Mouse (Mus musculus): ENCODE data around the gene Capn5.
A peak's percentile ranks its signal among the peaks of the same experiment; 100 is the strongest.

Gene Capn5

GRCm38 (mm10) chr7:98148721-98149407, 29.2 kb downstream of the Capn5 start:
- no peak for DNase-seq

GRCm38 (mm10) chr7:98147766-98148165, 30.3 kb downstream of the Capn5 start:
- DNase-seq = no peak

- no peak for DNase-seq
These were observed 31.6 kb downstream of the Capn5 start for GRCm38 (mm10) chr7:98146447-98146845.

GRCm38 (mm10) chr7:98145842-98146446, 32.1 kb downstream of the Capn5 start:
- DNase-seq = no peak

GRCm38 (mm10) chr7:98145402-98145801, 32.7 kb downstream of the Capn5 start, which contains the start of gene Omp:
Gene Omp, minus strand, starts transcription at chr7:98145502.
- DNase-seq = no peak

- no peak for DNase-seq
These were observed 35.4 kb downstream of the Capn5 start for GRCm38 (mm10) chr7:98142648-98143047.

- DNase-seq = no peak
These were observed 35.8 kb downstream of the Capn5 start for GRCm38 (mm10) chr7:98142247-98142646.

GRCm38 (mm10) chr7:98141206-98141605, 36.9 kb downstream of the Capn5 start:
- peak; percentile 29 for DNase-seq

GRCm38 (mm10) chr7:98140597-98140996, 37.5 kb downstream of the Capn5 start:
- DNase-seq = no peak

GRCm38 (mm10) chr7:98139216-98139615, 38.9 kb downstream of the Capn5 start:
- no peak for DNase-seq

- no peak for DNase-seq
These were observed 40.1 kb downstream of the Capn5 start for GRCm38 (mm10) chr7:98137995-98138394.

GRCm38 (mm10) chr7:98137583-98137982, 40.5 kb downstream of the Capn5 start:
- no peak for DNase-seq

- DNase-seq = no peak
These were observed 46.3 kb downstream of the Capn5 start for GRCm38 (mm10) chr7:98131751-98132150.

- DNase-seq = peak; percentile 51
These were observed 52.6 kb downstream of the Capn5 start for GRCm38 (mm10) chr7:98125473-98125872.

- no peak for DNase-seq
These were observed 53.4 kb downstream of the Capn5 start for GRCm38 (mm10) chr7:98124701-98125100.

- DNase-seq = no peak
These were observed 56.4 kb downstream of the Capn5 start for GRCm38 (mm10) chr7:98121673-98122072.

- no peak for DNase-seq
These were observed 56.8 kb downstream of the Capn5 start for GRCm38 (mm10) chr7:98121241-98121640.

- DNase-seq = peak; percentile 80
These were observed 57.7 kb downstream of the Capn5 start for GRCm38 (mm10) chr7:98120325-98120724.

GRCm38 (mm10) chr7:98119961-98120232, 58.2 kb downstream of the Capn5 start:
- no peak for DNase-seq

- no peak for DNase-seq
These were observed 58.7 kb downstream of the Capn5 start, which contains the start of gene Myo7a for GRCm38 (mm10) chr7:98119179-98119960. Gene Myo7a, minus strand, starts transcription at chr7:98119524.

GRCm38 (mm10) chr7:98117012-98117660, 60.9 kb downstream of the Capn5 start:
- peak; percentile 78 for DNase-seq

GRCm38 (mm10) chr7:98114656-98115055, 63.4 kb downstream of the Capn5 start:
- DNase-seq = no peak

GRCm38 (mm10) chr7:98111233-98111632, 66.8 kb downstream of the Capn5 start:
- DNase-seq = no peak

Measured in lung, postnatal 14 days (tissue).